Mouse (Mus musculus): ENCODE results near the gene Gucy2c.

DNA sequence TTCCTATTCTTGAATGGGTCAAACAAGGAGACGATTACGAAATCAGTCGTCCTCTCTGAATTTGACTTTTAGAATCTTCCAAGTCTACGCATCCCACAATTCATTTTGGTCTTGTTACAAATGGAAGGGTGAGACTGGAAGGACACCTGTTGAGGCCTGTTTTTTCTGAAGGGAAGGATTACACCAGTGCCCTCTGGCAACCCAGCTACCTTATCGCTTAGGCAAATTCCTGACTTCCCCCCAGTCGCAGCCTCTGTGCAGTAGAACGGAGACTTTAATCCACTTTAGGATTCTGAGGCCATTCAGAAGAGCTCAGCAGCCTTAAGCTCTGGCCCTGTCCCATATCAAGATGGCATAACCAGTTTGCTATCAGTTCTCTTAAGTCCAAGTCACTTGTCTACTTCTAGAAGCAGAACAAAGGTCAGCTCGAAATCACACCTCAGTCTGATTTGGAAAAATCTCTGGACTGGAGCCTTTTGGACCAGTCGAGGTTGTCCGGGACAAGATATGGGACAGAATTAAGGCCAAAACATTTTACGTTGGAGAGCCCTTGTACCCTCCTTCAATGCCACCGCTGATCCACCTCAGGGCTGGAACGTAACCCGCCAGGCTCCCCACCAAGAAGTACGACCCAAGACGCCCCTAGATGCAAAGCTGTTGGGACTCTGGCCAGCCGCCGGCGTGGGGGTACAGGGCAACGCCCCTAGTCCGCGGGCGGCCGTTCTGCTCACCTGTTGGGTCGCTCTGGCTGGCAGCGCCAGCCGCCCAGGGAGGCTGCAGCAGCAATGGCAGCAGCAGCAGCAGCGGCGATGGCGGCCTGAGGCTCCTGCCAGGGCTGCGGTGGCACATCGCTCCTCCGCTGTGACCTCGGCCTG lies 120.5 kb downstream of the Gucy2c start:
- no peak for TF ChIP-seq GATA1 (IDR thresholded peaks at IDR 0.05; ENCODE audit: low read length)
- no peak for TF ChIP-seq TAL1 (IDR thresholded peaks at IDR 0.05; ENCODE audit: low read length)
